Mouse (Mus musculus) heart, postnatal 14 days (tissue): ENCODE results near the gene Phf7. TPM values are rescaled to one million over a fixed set of nuclear protein-coding genes. Genes with fewer than 3 reads are reported as not detected.

Experiments
- DNase-seq, 2 experiments: peaks; one replicate each; pipeline ENCODE4 v3.0.0; 2021 to 2022
- intact Hi-C: fragments of 180-260 bp; cut with DNase I; formaldehyde crosslinking; loops from one replicate; pipeline ENCODE4 v1.15.1; 2025
- total RNA-seq, 2 experiments: library from RNA; stranded (reverse); gene quantifications; 2 replicates each; pipeline ENCODE4 v1.2.3; 2021

The Phf7 gene
- total RNA-seq, 2 experiments from 2014 or later: 4.3 to 4.6 TPM

- DNase-seq: peak; percentile 69 to 70
- intact Hi-C loops: loop anchor here (5.0 kb wide), 1 partner anchor 131 kb away; the partner anchor contains the start of gene Capn7
These were observed 45.3 kb downstream of the Phf7 start for GRCm38 (mm10) chr14:31205562-31206467.

GRCm38 (mm10) chr14:31205244-31205561 lies 45.9 kb downstream of the Phf7 start:
- intact Hi-C loops: loop anchor here (5.0 kb wide), 1 partner anchor 132 kb away; the partner anchor contains the start of gene Capn7
- no peak for DNase-seq

GRCm38 (mm10) chr14:31204844-31205243 lies 46.3 kb downstream of the Phf7 start:
- DNase-seq: no peak
- intact Hi-C loops: loop anchor here (5.0 kb wide), 1 partner anchor 132 kb away; the partner anchor contains the start of gene Capn7

- intact Hi-C loops: no loop called here
- DNase-seq: no peak
These were observed 51.1 kb downstream of the Phf7 start for GRCm38 (mm10) chr14:31200038-31200437.

GRCm38 (mm10) chr14:31199599-31199998 lies 51.5 kb downstream of the Phf7 start:
- no peak for DNase-seq
- intact Hi-C loops: no loop called here

- intact Hi-C loops: no loop called here
- peak in 1 of 2 experiments; percentile 56 for DNase-seq
These were observed 53.3 kb downstream of the Phf7 start for GRCm38 (mm10) chr14:31197547-31198516.

GRCm38 (mm10) chr14:31195968-31196367 lies 55.1 kb downstream of the Phf7 start:
- DNase-seq: peak in 1 of 2 experiments; percentile 58
- intact Hi-C loops: loop anchor here (2.0 kb wide), 1 partner anchor 65 kb away; the partner anchor contains the start of gene Nt5dc2

- no peak for DNase-seq
- intact Hi-C loops: loop anchor here (2.0 kb wide), 1 partner anchor 65 kb away; the partner anchor contains the start of gene Nt5dc2
These were observed 55.6 kb downstream of the Phf7 start for GRCm38 (mm10) chr14:31195521-31195920.

GRCm38 (mm10) chr14:31194891-31195513 lies 56.1 kb downstream of the Phf7 start:
- peak; percentile 83 to 87 for DNase-seq
- intact Hi-C loops: loop anchor here (2.0 kb wide), 1 partner anchor 64 kb away; the partner anchor contains the start of gene Nt5dc2

- no peak for DNase-seq
- intact Hi-C loops: loop anchor here (2.0 kb wide), 1 partner anchor 64 kb away; the partner anchor contains the start of gene Nt5dc2
These were observed 56.7 kb downstream of the Phf7 start for GRCm38 (mm10) chr14:31194441-31194840.

GRCm38 (mm10) chr14:31193791-31194190 lies 57.3 kb downstream of the Phf7 start:
- no peak for DNase-seq
- intact Hi-C loops: loop anchor here (2.0 kb wide), 1 partner anchor 63 kb away; the partner anchor contains the start of gene Nt5dc2

- DNase-seq: no peak
- intact Hi-C loops: no loop called here
These were observed 59.2 kb downstream of the Phf7 start for GRCm38 (mm10) chr14:31191936-31192335.

GRCm38 (mm10) chr14:31189348-31189747 lies 61.8 kb downstream of the Phf7 start:
- intact Hi-C loops: no loop called here
- DNase-seq: no peak

GRCm38 (mm10) chr14:31188771-31189181 lies 62.3 kb downstream of the Phf7 start:
- no peak for DNase-seq
- intact Hi-C loops: no loop called here

Other genes starting within 250 kb of the Phf7 start
- gene Glt8d1, start 249.9 kb downstream of the Phf7 start, total RNA-seq: 10 to 100 TPM; 23.6 to 25.7 TPM
- 100 to 1,000 TPM; 146 to 149 TPM for gene Spcs1, start 249.6 kb downstream of the Phf7 start, total RNA-seq
- 10 to 100 TPM; 58.7 to 67.3 TPM for gene Pbrm1, start 232.2 kb downstream of the Phf7 start, total RNA-seq
- 10 to 100 TPM; 25.1 to 25.4 TPM for gene Gnl3, start 232.2 kb downstream of the Phf7 start, total RNA-seq
- 10 to 100 TPM; 74.1 to 83.9 TPM for gene Smim4, start 122.4 kb downstream of the Phf7 start, total RNA-seq
- gene Nt5dc2, start 120.3 kb downstream of the Phf7 start, total RNA-seq: 10 to 100 TPM; 23.5 to 28.2 TPM
- gene Stab1, start 82.7 kb downstream of the Phf7 start, total RNA-seq: 10 to 100 TPM; 74.5 to 78.7 TPM
- 1,000 to 10,000 TPM; 4,401 to 4,949 TPM for gene Tnnc1, start 43.0 kb downstream of the Phf7 start, total RNA-seq
- 100 to 1,000 TPM; 185 to 197 TPM for gene Nisch, start 34.4 kb downstream of the Phf7 start, total RNA-seq
- 10 to 100 TPM; 17.4 to 22.2 TPM for gene Sema3g, start 33.5 kb downstream of the Phf7 start, total RNA-seq
- 10 to 100 TPM; 47.3 to 47.5 TPM for gene Bap1, start 133 bp upstream of the Phf7 start, total RNA-seq
- gene Dnah1, start 72.6 kb upstream of the Phf7 start, total RNA-seq: under 1 TPM; 0.07 to 0.14 TPM
- gene Capn7, start 85.3 kb upstream of the Phf7 start, total RNA-seq: 10 to 100 TPM; 31.3 to 31.5 TPM
- 10 to 100 TPM; 44.4 to 47.3 TPM for gene Sh3bp5, start 184.8 kb upstream of the Phf7 start, total RNA-seq
- 10 to 100 TPM; 12.2 to 12.6 TPM for gene Eaf1, start 243.1 kb upstream of the Phf7 start, total RNA-seq
- 10 to 100 TPM; 11.6 to 12.3 TPM for gene Mettl6, start 243.7 kb upstream of the Phf7 start, total RNA-seq